Mouse (Mus musculus): ENCODE data around the gene Smarcd3. TPM values are rescaled to one million over a fixed set of nuclear protein-coding genes. Genes with fewer than 3 reads are reported as not detected.
"Not testable (repeated sequence)": the region's sequence is repeated elsewhere in the genome, so short reads cannot be mapped to it uniquely, and the experiment has no call there.

The Smarcd3 gene
- polyA plus RNA-seq, 1 experiment, result 2.5 TPM

DNA sequence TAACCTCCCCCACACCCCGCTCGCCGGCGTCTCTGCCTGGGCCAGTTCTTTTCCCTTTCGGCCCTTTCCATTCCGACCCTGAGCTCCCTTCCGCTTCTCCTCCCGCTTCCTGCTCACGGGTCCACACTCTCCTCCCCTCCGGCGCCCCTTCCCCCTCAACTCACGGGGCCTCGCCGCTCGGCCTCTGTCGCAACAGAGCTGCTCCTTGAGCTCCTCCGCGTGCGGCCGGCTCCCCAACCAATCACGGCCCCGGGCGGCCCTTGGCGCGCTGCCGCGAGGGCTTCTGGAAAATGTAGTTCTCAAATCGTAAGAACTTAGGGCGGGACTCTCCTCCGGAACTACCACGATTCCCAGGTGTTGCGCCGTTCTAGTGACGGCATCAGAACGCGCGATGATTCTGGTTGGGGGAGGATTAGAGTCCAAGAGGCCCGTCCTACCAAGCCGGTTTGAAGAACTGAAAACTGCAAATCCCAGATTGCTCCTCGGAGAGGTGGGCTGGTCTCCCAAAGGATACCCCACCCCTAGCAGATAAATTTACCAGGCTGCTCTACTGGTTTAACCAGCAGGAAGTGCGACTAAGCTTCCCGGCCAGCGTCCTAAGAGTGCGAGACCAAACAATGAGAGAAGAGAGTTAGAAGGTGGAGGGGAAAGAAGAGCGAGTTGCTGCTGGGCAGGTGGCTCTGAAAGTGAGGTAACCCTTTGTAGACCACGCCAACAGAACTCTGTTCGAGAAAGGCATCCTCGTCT, 46.9 kb downstream of the Smarcd3 start, which contains the start of gene Abcf2:
Gene Abcf2, minus strand, starts transcription at position 285 of the 747 bp plus-strand sequence.
- peak; percentile 99 for DNase-seq (ENCODE audit: low read depth in 1 of 2, low spot score in 2 of 2)
- TF ChIP-seq POLR2A (IDR thresholded peaks at IDR 0.05; ENCODE audit: low read depth, low read length), result peak; percentile 72
- no peak for TF ChIP-seq CTCF (IDR thresholded peaks at IDR 0.05; ENCODE audit: extremely low read depth, insufficient read depth, insufficient read length, insufficient replicate concordance)
- under 1% methylated on average over 48 of the region's 48 CpGs for WGBS
- H3K27me3 ChIP-seq (ENCODE audit: control insufficient read depth, insufficient read depth, low read length), result no peaks in the 10 kb centered on the region
- peaks cover 17% of the 10 kb centered on the region for H3K36me3 ChIP-seq (ENCODE audit: control insufficient read depth, insufficient read depth, low read length)
- peak within 1 kb of the TSS; percentile 81 for H3K27ac ChIP-seq (ENCODE audit: insufficient read depth, low read length)
- peaks cover 2% of the 10 kb centered on the region; the same call in 1 of the 2 replicates for H3K4me1 ChIP-seq (ENCODE audit: control insufficient read depth, insufficient read depth, insufficient read length)
- H3K4me3 ChIP-seq (ENCODE audit: extremely low read depth, insufficient read depth, insufficient read length), result peak within 1 kb of the TSS; percentile 74

- TF ChIP-seq CTCF (IDR thresholded peaks at IDR 0.05; ENCODE audit: extremely low read depth, insufficient read depth, insufficient read length, insufficient replicate concordance) (no peak), POLR2A (IDR thresholded peaks at IDR 0.05; ENCODE audit: low read depth, low read length) (no peak)
- peaks cover 20% of the 10 kb centered on the region for H3K36me3 ChIP-seq (ENCODE audit: control insufficient read depth, insufficient read depth, low read length)
- peak overlapping the region; percentile 74 for H3K4me3 ChIP-seq (ENCODE audit: extremely low read depth, insufficient read depth, insufficient read length)
- peak in 1 of 2 experiments; percentile 31 for DNase-seq (ENCODE audit: low read depth in 1 of 2, low spot score in 2 of 2)
- H3K27ac ChIP-seq (ENCODE audit: insufficient read depth, low read length), result peak overlapping the region; percentile 38; the same call in 1 of the 2 replicates
- peaks cover 2% of the 10 kb centered on the region; the same call in 1 of the 2 replicates for H3K4me1 ChIP-seq (ENCODE audit: control insufficient read depth, insufficient read depth, insufficient read length)
- under 1% methylated on average over 32 of the region's 32 CpGs for WGBS
- H3K27me3 ChIP-seq (ENCODE audit: control insufficient read depth, insufficient read depth, low read length), result no peaks in the 10 kb centered on the region
Observed at GRCm38 (mm10) chr5:24576801-24577182, 47.4 kb downstream of the Smarcd3 start.

DNA sequence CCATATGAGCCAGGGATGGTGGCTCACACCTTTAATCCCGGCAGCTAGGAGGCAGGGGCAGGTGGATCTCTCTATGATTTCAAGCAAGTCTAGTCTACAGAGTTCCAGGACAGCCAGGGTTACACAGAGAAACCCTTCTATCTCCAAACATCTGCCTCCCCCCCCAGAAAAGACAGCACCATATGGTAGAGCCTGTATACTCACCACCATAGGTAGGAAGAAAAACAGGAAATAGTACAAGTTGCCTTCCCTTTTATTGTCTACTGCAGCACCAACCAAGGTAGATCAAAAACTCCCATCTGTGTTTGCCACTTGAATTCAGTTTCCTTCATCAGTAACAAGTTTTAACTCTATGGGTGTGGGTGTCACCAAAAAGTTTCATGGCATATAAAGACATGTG, 48.3 kb downstream of the Smarcd3 start:
- TF ChIP-seq CTCF (IDR thresholded peaks at IDR 0.05; ENCODE audit: extremely low read depth, insufficient read depth, insufficient read length, insufficient replicate concordance) (no peak), POLR2A (IDR thresholded peaks at IDR 0.05; ENCODE audit: low read depth, low read length) (no peak)
- H3K27me3 ChIP-seq (ENCODE audit: control insufficient read depth, insufficient read depth, low read length), result no peaks in the 10 kb centered on the region
- no peak overlapping the region for H3K4me3 ChIP-seq (ENCODE audit: extremely low read depth, insufficient read depth, insufficient read length)
- no peak for DNase-seq (ENCODE audit: low read depth in 1 of 2, low spot score in 2 of 2)
- WGBS, result 92% methylated on average over 1 of the region's 1 CpGs
- H3K36me3 ChIP-seq (ENCODE audit: control insufficient read depth, insufficient read depth, low read length), result peaks cover 24% of the 10 kb centered on the region
- H3K4me1 ChIP-seq (ENCODE audit: control insufficient read depth, insufficient read depth, insufficient read length), result peaks cover 2% of the 10 kb centered on the region; the same call in 1 of the 2 replicates
- H3K27ac ChIP-seq (ENCODE audit: insufficient read depth, low read length), result no peak overlapping the region

DNA sequence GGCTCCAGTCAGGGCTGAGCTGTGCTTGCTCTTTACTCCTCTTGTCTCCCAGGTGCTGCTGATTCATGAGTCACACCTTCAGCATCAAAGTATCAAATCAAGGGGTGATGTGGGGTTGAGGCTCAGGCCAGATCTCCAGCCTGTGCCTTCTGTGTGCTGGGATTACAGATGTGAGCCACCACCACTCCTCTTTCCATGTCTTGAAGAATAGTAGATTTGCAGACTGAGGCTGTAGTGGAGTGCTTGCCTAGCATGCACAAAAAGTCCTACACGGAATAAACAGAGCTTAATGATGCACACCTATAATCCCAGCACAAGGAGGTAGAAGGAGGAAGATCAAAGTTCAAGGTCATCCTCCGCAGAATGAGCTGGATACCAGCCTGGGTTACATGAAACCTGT, 67.5 kb downstream of the Smarcd3 start, which contains the start of gene 4931409K22Rik:
Gene 4931409K22Rik, minus strand, starts transcription at position 101 of the 400 bp plus-strand sequence.
- Histone ChIP-seq H3K36me3 (ENCODE audit: control insufficient read depth, insufficient read depth, low read length) (no peaks in the 10 kb centered on the region), H3K27ac (ENCODE audit: insufficient read depth, low read length) (no peak within 1 kb of the TSS), H3K4me1 (ENCODE audit: control insufficient read depth, insufficient read depth, insufficient read length) (no peaks in the 10 kb centered on the region), H3K27me3 (ENCODE audit: control insufficient read depth, insufficient read depth, low read length) (no peaks in the 10 kb centered on the region), H3K4me3 (ENCODE audit: extremely low read depth, insufficient read depth, insufficient read length) (no peak within 1 kb of the TSS)
- no peak for DNase-seq (ENCODE audit: low read depth in 1 of 2, low spot score in 2 of 2)
- WGBS, result 84% methylated on average over 2 of the region's 2 CpGs
- TF ChIP-seq POLR2A (IDR thresholded peaks at IDR 0.05; ENCODE audit: low read depth, low read length) (no peak), CTCF (IDR thresholded peaks at IDR 0.05; ENCODE audit: extremely low read depth, insufficient read depth, insufficient read length, insufficient replicate concordance) (no peak)

GRCm38 (mm10) chr5:24555335-24555734, 68.9 kb downstream of the Smarcd3 start:
- DNase-seq (ENCODE audit: low read depth in 1 of 2, low spot score in 2 of 2); H3K36me3 ChIP-seq (ENCODE audit: control insufficient read depth, insufficient read depth, low read length); H3K4me1 ChIP-seq (ENCODE audit: control insufficient read depth, insufficient read depth, insufficient read length); H3K4me3 ChIP-seq (ENCODE audit: extremely low read depth, insufficient read depth, insufficient read length); H3K27ac ChIP-seq (ENCODE audit: insufficient read depth, low read length); H3K27me3 ChIP-seq (ENCODE audit: control insufficient read depth, insufficient read depth, low read length): not testable (repeated sequence)
- WGBS, result 91% methylated on average over 7 of the region's 7 CpGs

DNA sequence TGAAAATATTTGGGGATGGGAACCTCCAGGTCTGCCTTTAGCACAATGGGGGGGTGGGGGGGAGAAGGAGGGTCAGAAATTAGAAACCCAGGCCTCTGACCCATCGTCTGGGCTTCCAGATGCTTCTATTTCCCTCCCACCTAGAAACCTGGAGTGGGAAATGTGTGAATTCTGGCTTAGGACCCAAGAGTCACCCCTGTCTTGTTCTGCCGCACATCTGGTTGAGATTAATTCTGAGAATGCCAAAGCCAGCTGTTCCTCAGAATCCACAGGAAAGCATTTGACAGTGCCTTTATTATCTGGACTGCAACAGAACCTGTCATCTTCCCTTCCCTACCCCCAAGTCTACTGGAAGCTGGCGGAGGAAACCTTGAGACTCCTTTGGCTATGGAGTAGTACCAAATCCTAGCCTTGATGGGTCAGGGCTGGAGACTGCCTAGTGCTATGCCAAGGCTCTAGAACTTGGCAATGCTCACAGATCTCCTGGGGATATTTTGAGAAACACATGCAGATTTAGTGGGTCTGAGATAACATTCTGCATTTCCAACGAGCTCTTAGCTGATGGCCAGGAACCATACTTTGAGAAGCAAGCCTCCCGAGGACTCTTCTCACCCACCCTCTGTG, 70.5 kb downstream of the Smarcd3 start:
- Histone ChIP-seq H3K36me3 (ENCODE audit: control insufficient read depth, insufficient read depth, low read length) (no peaks in the 10 kb centered on the region), H3K4me1 (ENCODE audit: control insufficient read depth, insufficient read depth, insufficient read length) (no peaks in the 10 kb centered on the region), H3K4me3 (ENCODE audit: extremely low read depth, insufficient read depth, insufficient read length) (no peak overlapping the region), H3K27ac (ENCODE audit: insufficient read depth, low read length) (no peak overlapping the region), H3K27me3 (ENCODE audit: control insufficient read depth, insufficient read depth, low read length) (no peaks in the 10 kb centered on the region)
- 75% methylated on average over 5 of the region's 5 CpGs for WGBS
- TF ChIP-seq POLR2A (IDR thresholded peaks at IDR 0.05; ENCODE audit: low read depth, low read length) (no peak), CTCF (IDR thresholded peaks at IDR 0.05; ENCODE audit: extremely low read depth, insufficient read depth, insufficient read length, insufficient replicate concordance) (no peak)
- no peak for DNase-seq (ENCODE audit: low read depth in 1 of 2, low spot score in 2 of 2)

- no peaks in the 10 kb centered on the region for H3K27me3 ChIP-seq (ENCODE audit: control insufficient read depth, insufficient read depth, low read length)
- TF ChIP-seq CTCF (IDR thresholded peaks at IDR 0.05; ENCODE audit: extremely low read depth, insufficient read depth, insufficient read length, insufficient replicate concordance) (no peak), POLR2A (IDR thresholded peaks at IDR 0.05; ENCODE audit: low read depth, low read length) (no peak)
- no peaks in the 10 kb centered on the region for H3K4me1 ChIP-seq (ENCODE audit: control insufficient read depth, insufficient read depth, insufficient read length)
- H3K4me3 ChIP-seq (ENCODE audit: extremely low read depth, insufficient read depth, insufficient read length), result no peak overlapping the region
- no peak for DNase-seq (ENCODE audit: low read depth in 1 of 2, low spot score in 2 of 2)
- H3K36me3 ChIP-seq (ENCODE audit: control insufficient read depth, insufficient read depth, low read length), result no peaks in the 10 kb centered on the region
- no peak overlapping the region for H3K27ac ChIP-seq (ENCODE audit: insufficient read depth, low read length)
- 59% methylated on average over 2 of the region's 2 CpGs for WGBS
Observed at GRCm38 (mm10) chr5:24551317-24551688, 72.9 kb downstream of the Smarcd3 start.

Measured in spleen, adult 2 months (tissue).